Mouse (Mus musculus) yolk sac, embryonic 10.5 days (tissue): ENCODE results near the gene Rasl12.

Source experiments
- DNase-seq: peaks from one replicate; pipeline ENCODE4 v3.0.0-alpha.2; 2017; ENCODE audit warnings: low spot score

The Rasl12 gene

DNA sequence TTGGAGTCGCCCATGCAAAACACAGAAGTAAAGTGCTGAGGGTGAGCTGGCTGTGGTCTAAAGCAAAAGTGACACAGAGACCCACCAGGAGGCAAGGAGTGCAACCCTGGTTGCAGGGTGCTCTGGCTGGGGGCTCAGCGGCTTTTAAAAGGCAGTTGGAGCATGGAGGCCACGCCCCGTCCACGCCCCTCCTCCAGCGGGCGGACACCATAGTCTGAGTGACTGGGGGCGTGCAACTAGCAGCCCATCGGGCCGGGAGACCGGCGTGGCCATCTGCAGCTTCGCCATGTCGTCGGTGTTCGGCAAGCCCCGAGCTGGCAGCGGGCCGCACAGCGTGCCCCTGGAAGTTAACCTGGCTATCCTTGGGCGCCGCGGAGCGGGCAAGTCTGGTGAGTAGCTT is at the start of gene Rasl12:
Rasl12 (plus strand) TSS at position 228 of the 400 bp plus-strand sequence.
- peak; percentile 66 for DNase-seq

DNA sequence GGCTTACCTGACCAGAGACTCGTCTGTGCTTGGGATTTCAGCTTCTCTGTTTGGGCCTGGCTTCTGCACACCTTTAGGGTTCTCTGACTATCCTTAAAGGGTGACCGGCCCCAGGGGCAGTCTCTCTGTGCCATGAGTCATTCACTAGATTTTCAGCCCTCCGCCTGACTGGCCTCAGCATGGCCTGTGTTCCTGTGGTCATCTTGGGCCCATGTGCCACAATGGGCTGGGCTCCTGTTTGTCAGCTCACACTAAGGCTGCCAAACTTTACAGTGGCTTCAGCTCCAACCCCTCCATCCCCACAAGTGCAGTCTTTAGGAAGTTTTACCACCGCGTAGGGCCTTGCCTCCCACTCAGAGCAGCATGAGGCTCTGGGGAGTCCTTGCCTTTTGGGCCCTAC is 45.1 kb upstream of the Rasl12 start:
- no peak for DNase-seq

DNA sequence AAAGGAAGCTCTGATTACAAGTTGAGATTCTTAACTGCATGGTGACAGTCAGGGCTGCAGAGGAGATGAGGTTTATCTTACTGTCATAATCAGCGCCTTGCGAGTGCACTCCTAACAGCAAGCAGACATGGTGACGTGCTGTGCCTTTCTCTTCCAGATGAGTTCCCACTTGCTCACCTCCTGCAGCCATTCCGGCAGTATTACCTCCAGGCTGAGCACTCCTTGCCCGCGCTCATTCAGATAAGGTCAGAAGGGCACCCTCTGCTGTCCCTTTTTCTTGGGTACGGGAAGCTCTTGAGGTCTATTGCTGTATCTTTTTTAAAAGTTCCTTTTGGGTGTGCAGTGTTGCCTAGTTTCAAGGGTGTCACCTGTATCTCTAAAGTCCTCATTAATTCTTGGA is 41.7 kb upstream of the Rasl12 start:
- no peak for DNase-seq

DNA sequence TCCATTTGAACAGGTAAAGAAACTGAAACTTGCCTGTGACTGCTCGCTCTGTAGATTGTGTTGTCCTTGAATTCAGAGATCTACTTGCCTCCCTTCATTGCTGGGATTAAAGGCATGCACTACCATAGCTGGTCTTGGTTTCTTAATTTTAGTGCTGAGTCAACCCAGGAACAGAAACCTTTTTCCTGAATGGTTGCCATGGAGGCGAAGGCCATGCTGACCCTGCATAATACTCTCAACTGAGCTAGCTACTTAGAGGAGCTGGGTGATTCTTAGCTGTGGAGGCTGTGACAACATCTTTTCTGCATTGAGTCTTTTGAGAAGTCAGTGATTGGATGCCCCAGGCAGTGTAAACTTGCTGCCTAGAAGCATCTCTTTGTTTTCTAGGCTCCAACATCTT is 41.3 kb upstream of the Rasl12 start:
- no peak for DNase-seq

DNA sequence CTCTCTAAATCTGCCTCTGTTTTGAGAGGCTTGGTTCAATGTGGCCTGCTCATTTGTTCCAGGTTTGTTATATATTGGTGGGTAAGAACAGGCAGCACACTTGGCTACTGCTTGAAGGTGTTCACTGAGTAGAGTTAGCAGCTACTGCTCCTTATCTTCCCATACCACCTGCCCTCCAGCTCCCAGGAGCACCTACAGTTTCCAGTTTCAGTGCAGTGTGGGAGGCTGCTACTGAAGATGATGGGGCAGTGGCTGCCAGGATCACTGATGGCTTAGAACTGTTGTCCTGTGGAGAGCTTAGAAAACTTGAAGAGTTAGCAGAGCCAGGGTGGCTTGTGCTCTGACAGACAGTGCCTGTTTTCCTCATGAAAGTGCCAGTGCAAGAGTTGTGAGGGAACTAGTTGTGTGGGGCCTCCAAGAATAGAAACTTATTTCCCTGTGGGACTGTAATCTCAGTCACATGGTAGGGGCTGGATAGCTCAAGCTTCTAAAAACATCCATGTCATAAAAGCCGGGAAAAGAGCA is 39.3 kb upstream of the Rasl12 start:
- DNase-seq, result no peak

DNA sequence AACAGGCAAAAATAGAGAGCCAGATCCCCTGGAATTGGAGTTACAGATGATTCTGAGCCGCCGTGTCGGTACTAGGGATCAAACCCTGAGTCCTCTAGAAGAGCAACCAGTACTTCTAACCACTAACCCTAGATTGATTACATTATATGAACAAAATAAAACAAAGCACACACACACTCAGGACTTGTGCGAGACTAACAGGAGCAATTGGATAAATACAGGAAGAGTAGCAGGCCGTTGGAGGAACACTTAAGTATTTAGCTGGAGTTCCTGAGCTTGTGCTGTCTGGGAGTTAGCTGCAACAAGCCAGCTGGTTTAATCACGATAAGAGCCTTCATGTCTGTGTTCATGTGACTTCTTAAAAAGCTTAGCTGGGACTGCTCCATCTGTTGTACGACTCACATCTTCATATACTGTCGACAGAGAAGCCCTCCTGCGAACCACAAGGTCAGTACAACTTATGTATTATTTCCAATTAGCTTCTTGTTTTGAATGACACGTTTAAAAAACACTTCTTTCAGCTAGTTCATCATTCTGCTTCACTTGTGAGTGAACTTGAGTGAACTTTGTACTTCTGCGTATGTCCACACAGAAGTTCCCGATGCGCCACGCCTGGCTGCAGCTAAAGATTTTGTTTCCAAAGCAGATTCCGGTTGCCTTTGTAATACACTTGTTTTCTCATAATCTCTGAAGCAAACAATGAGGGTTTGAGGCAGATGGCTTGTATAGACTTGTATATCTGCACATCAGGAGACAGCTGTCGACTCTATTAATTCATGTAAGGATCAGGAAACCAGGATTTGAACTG is 37.5 kb upstream of the Rasl12 start, which contains the start of gene Ubap1l:
Ubap1l (plus strand) TSS at position 401 of the 808 bp plus-strand sequence.
- peak; percentile 48 for DNase-seq

DNA sequence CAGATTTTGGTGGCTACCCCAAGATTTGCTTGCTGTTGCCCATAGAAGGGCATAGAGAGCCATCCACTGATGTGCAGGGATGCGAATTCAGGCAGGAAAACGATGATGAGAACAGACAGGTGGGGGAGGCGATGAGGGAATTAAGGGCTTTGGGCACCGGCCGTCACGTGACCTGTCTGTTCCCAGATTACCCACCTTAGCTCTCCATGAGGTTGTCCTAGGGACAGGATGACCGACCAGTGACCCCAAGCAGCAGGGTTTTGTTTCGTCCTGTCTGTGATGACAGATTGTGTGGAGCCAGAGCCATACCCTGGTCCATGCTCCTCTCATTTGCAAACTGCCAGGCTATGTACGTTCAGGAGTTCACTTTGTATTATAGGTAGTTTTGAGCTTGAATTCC is 34.6 kb upstream of the Rasl12 start:
- DNase-seq, result no peak

DNA sequence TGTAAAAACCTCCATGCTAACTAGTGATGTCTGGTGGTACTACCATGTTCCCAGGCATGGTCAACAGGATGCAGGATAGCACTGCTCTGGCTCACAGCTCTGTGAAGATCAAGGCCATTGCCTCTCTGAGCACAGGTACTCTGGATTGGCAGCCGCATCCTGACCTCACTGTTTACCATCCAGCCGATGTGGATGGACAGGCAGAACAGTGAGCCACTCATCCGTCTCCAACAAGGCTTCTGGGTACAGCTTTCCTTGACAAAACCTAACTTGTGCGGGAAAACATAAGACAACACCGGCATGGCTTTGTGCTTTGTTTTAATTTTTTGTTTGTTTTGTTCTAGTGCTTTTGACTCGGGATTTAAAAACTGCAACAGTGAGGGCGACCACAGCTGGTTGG is 32.6 kb upstream of the Rasl12 start:
- no peak for DNase-seq

DNA sequence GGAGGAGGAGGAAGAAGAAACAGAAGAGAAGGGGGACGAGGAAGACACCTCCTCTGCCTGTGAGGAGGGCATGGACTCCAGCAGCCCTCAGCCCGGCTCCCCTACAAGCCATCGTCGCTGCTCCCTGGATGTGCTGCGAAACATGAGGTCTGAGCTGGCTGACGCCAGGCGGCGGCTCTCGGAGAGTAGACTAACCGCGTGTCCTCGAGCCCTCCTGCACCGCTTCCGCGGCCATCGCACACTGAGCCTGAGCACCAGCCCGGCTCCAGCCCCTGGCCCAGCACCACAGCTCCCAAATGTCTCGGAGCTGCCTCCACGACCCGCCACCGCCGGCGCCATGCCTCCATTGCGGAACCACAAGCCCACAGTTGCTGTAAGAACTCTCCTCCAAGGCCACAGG is 26.6 kb upstream of the Rasl12 start:
- DNase-seq, result no peak

DNA sequence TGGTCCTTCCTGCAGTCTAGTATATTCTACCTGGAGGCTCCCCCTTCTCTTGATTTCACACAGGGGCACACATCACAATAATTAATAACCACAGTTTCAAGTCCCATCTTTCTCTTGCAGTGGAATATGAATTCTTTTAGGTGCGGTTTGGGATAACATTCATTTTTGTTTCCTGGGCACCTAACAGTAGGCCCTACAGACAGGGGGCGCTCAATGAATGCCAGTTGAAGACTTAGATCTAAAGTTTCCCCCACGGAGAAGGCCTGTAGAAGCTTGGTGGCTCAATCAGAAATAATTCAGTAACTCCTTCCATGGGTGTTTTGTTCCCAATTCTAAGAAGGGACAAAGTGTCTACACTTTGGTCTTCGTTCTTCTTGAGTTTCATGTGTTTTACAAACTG is 25.9 kb upstream of the Rasl12 start:
- DNase-seq, result no peak

DNA sequence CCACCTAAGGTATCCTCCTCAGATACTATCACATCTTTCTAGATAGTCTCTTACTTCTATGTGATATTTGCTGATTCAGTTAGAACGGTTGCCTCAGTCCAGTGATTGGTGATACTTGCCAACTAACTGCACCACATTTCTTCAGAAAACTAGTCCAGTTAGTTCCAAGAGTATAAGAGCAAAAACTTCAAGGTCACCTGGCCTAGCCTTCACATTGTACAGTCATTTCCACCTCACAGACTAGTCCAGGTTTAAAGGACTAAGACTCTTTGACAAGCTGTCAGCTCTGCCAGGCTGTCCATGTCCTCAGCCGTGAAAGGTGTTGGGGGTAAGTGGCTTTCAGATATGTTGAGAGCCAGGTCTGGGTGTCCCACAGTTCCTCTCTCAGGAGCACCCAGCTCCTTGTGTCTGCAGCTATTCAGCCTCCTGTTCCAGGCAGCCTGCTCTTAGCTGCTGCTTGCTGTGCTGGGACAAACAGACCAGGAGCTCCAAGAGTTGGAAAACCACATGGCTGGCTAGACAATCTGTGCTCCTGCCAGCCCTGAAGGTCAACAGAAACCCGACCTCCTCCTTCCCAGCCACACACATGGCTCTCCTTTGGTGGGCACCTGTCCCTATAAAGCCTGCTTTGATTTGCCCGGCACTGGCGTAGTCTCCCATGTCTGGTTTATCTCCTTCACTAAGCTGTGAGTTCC is 23.7 kb upstream of the Rasl12 start:
- no peak for DNase-seq

DNA sequence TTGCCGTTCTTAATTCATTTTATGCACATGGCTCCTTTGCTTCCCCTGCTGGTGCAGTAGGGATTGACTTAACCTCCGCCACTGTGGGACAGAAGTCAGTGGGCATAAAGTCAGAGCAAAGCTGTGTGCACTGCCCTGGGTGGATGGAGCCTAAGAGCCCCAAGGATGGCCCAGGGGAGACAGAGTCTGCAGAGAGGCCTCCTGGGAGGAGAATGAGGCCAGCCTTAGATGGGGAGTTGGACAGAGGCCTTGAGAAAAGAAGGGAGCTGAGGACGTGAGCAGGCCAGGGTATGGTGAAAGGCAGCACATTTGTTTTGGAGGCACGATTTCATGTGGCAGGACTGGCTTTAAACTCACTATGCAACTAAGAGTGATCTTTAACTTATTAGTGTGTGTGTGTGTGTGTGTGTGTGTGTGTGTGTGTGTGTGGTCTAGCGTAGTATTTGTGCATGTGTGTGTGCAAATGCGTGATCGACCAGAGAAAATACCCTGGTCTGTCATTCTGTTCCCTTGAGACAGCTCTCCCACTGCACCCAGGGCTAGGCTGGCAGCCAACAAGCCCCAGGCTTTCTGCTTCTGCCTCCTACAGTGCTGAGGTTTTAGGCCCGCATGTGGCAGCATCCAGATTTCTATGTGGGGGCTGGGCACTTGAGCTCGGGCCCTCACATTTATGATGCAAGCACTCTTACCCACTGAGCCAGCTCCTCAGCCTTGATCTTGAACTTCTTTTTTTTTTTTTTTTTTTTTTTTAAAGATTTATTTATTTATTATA is 23.0 kb upstream of the Rasl12 start:
- DNase-seq, result no peak

DNA sequence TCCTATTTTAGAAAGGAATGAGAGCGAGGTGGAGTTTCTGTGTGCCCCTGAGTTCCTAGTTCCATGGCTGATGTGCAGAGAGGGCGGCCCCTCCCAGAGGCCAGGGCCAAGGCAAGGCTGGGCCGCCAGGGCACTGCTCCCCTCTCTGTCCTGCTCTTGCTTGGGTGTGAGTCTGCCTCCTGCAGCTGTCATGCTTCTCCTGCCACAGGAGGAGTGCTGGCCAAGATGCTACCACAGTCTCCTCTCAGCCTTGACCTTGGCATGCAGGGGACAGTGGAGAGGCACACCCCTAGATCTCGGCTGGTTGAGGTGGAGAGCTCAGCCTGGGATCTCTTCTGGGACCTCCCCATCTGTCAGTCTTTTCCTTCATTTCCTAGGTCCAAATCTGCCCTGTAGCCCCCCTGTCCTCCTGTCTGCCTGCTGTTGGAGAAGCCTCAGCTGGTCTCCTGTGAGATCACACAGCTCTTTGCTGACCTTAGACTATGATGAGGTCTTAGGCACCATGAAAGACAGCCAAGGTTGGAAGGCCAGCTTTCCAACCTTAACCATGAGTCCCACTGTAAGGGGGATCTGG is 17.2 kb upstream of the Rasl12 start:
- DNase-seq, result no peak

DNA sequence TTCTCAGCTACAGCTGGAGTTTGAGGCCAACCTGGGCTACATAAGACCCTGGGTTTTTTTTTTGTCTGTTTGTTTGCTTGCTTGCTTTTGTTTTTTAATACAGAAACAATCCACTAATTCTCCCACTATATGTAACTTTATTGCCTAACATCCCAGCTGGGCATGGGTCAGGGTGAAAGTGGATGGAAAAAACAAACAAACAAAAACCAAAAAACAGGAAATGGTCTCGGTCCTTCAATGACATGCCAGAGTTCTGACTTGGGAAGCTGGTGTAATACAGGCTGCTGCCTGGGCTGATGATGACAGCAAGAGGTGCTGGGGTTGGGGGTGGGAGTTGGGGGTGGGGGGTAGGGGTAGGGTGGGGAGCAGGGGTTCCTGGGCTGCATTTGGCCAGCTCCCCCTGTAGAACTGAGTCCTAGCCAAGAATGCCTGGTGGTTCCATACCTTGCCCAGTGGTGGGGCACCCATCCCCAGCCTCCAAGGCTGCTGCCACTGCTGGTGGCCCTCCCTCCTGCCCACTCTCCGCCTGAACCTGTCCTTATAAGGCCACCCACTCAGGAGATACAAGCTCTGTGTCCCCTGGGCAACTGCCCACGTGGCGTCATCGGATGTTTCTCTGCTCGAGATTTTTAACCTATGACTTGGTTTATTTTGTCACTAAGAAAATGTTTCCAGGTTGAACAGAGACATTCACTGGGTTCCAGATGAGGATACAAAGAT is 16.1 kb upstream of the Rasl12 start:
- DNase-seq, result no peak

DNA sequence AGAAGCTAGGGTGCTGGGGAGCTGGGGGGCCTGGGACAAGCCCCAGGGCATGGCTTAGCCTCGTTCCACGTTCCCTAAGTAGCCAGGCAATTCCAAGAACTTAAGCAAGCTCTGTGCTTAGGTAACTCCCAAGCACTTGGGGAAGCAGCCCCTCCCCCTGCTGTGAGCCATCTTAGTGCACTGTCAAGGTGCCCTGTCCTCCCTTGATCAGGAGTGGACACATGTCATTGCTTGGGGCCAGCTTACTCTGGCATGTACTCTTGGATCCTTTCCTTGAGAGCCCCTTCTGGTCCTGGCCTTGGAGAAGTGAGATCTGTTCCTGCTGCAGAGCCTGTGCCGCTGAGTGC is 15.6 kb upstream of the Rasl12 start:
- DNase-seq, result no peak

DNA sequence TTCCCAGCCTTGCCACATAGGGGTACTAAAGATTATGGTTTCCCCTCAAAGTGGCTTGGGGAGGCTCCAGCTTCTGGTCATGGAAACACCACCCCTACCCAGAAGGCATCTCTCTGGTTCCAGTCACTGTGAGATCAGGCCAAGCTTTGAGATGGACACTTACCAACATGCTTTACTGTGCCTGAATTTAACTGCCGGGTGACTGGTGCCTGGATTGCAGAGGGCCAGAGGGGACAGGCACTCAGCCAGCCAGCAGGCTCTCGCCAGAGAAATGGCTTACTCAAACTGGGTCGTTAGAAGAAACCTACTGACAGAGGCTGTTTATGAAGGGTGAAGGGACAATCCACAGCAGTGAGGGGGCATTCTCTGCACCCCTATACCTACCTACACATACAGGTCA is 14.0 kb upstream of the Rasl12 start:
- no peak for DNase-seq

DNA sequence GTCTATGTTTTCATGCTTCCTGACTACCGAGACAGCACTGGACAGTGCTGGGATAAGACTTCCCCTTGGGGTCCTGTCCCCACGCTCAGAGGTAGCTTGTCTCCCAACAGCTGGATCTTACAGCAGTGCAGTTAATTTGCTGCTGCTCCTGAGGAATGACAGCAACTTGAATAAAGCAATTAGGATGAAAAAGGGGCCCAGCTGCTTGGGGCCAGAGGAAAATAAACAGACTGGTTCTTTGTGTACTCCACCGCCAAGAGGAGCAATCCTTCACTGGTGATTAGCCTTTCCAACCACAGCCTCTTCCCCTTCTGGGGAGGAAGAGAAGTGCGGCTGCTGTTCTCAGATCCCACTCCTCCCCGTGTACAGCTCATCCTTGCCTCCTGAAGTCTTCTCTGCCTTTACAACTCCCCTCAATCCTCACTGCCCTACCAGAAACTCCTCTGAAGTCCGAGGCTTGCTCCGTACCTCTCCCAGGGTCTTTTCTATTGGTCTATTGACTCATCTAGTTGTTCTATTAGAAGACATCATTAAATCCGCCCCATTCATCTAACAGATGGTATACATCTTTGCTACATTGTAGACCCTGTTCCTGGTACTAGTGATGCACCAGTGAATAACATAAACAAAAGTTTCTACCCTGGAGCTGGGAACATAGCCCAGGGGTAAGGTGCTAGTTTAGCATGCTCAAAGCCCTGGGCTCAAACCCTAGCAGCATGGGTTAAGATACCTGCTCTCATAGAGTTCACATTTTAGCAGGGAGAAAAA is 11.7 kb upstream of the Rasl12 start:
- no peak for DNase-seq

DNA sequence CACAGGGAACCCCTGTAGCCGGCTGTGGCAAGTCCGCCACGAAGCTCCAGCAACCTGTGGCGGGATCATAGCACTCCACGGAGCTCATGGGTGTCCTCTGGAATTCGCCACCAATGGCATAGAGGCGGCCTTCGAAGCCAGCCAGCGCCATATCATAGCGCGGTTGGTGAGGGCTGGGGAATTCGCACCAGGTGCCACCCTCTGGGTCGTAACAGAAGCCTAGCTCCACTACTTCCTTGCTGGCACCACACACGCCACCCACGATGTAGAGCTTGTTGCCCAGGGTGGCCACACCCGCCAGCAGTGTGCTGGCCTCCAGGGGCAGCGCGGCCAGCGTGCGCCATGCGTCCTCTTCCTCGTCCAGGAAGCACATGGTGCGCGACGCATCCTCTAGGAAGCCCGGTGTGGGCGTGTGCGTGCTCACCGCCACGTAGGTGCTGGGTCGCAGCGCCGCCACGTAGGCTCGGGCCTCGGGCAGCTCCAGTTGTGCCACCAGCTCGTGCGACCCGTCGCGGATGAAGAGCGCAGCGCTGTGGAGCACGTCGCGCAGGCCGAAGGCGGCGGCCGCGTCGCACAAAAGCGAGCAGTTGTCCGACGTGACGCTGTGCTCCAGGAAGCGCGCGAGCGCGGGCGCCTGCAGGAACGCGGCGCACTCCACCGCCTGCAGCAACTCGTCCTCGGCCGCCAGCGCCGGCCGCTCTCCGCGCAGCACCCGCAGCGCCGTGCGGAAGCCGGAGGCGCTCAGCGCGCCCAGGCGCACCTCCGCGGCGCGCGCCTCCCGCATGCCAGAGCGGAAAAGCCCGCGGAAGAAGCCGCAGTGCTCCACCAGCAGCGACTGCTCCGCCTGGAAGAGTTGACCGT is 7.3 kb upstream of the Rasl12 start:
- peak; percentile 26 for DNase-seq

DNA sequence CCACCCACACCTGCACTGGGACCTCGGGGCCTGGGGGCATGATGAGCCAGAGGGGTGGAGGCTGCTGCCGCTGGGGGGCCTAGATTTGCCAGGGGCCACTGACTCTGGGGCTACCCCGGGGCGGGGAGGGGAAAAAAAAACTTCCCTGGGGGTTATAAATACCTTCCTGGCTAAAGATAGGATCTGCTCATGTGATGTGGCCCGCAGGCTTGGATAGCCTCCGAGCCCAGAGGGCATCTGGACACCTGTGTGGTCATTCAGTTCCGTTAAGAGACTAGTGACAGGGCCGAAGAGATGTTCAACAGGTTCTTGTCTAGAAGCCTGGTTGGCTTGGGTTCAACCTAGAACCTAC is 6.7 kb upstream of the Rasl12 start, which contains the start of gene Kbtbd13:
Kbtbd13 (minus strand) TSS at position 40 of the 352 bp plus-strand sequence.
- DNase-seq, result no peak
